Mouse (Mus musculus) MEL (cell line): ENCODE data around the gene 4930544G11Rik.

Source experiments
- EP300 ChIP-seq, 2 experiments: IDR thresholded peaks; 2 replicates each; pipeline ENCODE4 v1.6.1; 2011; ENCODE audit warnings: improper control_type of control experiment in 2 of 2, low read length in 2 of 2, low read depth in 1 of 2, mild to moderate bottlenecking in 1 of 2
- GABPA ChIP-seq: IDR thresholded peaks from 2 replicates; pipeline ENCODE4 v1.6.1; 2012; ENCODE audit warnings: low read depth, mild to moderate bottlenecking, inconsistent platforms, low read length, improper control_type of control experiment, moderate library complexity
- TAL1 ChIP-seq: IDR thresholded peaks from 2 replicates; pipeline ENCODE4 v1.6.1; 2012; ENCODE audit warnings: mild to moderate bottlenecking, inconsistent platforms, low read length, moderate library complexity, mixed read lengths
- TCF12 ChIP-seq: IDR thresholded peaks from 2 replicates; pipeline ENCODE4 v1.6.1; 2014; ENCODE audit warnings: low read depth, mild to moderate bottlenecking, inconsistent platforms, low read length, improper control_type of control experiment, moderate library complexity

DNA sequence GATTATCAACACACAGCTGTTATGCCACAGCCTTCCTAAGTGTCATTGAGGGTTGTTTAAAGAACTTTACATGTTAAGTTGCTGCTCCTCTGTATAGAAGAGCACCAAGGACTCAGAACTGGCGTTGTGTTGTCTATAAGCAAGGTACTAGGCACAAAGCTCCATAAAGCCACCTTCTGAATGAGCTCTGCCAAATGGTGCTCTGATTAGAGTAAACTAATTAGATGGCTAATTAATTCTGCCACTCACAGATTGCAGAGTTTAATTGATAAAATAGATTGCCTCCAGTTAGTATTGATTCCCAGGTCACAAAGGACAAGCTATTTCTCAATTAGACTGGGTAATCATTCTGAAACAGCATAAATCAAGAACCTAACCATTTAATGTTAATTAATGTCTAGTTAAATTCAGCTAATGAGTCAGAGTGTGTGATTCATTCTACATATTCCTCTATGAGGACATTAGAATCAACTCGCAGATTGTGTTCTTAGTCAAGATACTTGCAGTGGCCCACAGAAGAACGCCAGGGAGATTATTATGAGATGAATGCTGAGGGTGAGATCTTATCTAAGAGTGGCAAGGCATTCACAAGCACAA, 26.6 kb upstream of the 4930544G11Rik start:
- TF ChIP-seq TCF12, result no peak
- TF ChIP-seq GABPA, result no peak
- no peak for TF ChIP-seq EP300 (IDR thresholded peaks at IDR 0.05; ENCODE audit: low read depth in 1 of 2, low read length in 2 of 2)
- no peak for TF ChIP-seq TAL1
